Mouse (Mus musculus) brain, adult 2 months (tissue): ENCODE results near the gene Gnat1.
A peak's percentile ranks its signal among the peaks of the same experiment; 100 is the strongest.

Experiments used
- DNase-seq: peaks from one replicate; pipeline ENCODE4 v3.0.0; 2011; ENCODE audit warnings: low read depth, low spot score

The Gnat1 gene

GRCm38 (mm10) chr9:107679501-107679900, at the start of gene Gnat1:
Gene Gnat1 (minus strand): TSS chr9:107679712.
- DNase-seq: no peak

- no peak for DNase-seq
Observed at GRCm38 (mm10) chr9:107728919-107729670, 49.6 kb upstream of the Gnat1 start.

DNA sequence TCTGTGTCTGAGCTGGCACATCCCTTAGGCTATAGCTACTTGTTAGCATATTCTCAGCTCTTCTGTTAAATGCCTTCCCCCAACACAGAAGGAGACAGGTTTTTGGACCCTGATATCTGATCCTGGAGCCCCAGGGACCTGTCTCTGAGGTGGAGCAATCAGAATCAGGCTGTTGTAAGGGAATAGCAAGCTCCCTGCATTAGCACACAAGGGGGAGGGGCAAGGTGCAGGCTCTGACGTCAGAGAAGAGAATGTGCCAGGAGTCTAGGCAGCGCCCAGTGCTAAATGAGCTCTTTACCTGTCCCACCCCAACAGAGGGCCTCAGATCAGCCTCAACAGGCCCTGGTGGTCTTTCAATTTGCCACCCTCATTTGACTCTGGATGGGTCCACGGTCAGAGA, 47.5 kb upstream of the Gnat1 start:
- DNase-seq: peak; percentile 54

- DNase-seq: no peak
Observed at GRCm38 (mm10) chr9:107724796-107725195, 45.3 kb upstream of the Gnat1 start.

- no peak for DNase-seq
Observed at GRCm38 (mm10) chr9:107723794-107724531, 44.5 kb upstream of the Gnat1 start.

- DNase-seq: no peak
Observed at GRCm38 (mm10) chr9:107723292-107723691, 43.8 kb upstream of the Gnat1 start.

GRCm38 (mm10) chr9:107718781-107719540, 39.4 kb upstream of the Gnat1 start:
- DNase-seq: no peak

DNA sequence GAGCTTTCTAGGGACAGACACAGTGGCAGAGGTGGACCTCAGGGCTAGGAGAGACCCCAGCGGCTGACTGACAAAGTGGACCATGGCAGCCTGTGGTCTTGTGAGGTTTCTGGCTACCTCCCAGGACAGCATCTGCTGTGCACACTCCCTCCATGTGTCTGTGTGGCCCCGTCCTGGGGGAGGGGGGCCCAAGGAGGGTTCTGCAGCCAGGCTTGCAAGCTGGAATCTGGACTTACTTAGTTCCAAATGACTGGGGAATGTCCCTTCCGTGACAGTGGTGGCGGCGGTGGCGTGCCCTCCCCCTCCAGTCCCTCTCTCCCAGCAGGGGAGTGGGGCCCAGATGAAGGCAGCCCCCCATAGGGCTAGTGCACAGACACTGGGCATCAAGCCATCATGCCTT, 37.4 kb upstream of the Gnat1 start:
- no peak for DNase-seq

DNA sequence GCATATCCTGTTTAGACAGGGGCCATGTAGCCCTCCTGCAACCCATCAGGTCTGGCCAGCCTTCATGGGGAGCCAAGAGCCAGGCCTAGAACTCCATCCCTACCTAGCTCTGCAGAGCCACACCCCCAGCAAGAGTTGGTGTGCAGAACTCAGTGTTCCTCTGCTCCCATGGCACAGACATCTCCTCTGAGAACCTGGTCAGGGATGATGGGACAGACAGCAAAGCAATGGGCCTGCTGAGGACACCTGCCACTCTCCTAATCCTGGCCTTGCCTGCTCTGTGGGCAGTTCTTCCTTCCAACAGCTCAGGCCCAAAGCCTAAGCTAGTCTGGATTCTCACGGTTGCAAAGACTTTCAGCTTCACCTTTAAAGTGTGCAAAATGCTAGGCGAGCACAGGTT, 36.1 kb upstream of the Gnat1 start:
- no peak for DNase-seq

DNA sequence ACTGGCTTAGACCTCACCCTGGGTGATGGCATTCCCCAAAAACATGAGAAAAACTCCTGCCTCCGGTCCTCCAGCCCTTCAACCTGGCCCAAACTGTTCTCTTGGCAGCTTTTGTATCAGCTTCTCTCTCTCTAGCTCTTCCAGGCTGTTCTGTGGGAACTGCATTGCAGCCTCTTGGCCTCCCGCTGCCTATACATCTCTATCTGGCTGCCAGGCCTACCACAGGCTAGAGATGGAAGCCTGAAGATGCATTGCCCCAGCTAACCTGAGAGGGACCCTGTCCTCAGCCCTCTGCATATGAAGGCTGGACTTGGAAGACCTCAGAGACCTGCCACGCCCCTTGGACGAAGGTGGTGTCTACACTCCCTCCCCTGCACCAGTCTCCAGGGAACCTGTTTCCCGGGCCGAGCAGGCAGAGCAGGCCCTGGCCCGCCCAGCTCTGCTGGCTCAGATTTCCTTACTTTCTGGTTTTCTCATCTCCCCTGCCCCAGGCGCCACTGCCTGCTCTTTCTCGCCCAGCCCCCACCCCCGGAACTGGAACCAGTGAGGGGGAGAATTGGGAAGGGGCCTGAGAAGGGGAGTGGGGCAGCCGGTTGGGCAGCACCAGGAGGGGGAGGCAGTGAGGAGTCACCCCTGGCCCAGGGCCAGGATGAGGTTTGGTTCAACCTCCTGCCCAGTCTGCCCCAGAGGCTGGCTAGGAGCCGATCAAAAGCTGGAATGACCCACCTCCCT, 34.9 kb upstream of the Gnat1 start:
- peak; percentile 57 for DNase-seq

GRCm38 (mm10) chr9:107709697-107710483, 30.4 kb upstream of the Gnat1 start, which contains the start of gene Sema3f:
Gene Sema3f (minus strand): TSS chr9:107710475.
- DNase-seq: peak; percentile 88

- no peak for DNase-seq
Observed at GRCm38 (mm10) chr9:107709096-107709696, 29.7 kb upstream of the Gnat1 start.

GRCm38 (mm10) chr9:107708439-107709095, 29.1 kb upstream of the Gnat1 start:
- no peak for DNase-seq

- DNase-seq: peak; percentile 50
Observed at GRCm38 (mm10) chr9:107707701-107708438, 28.4 kb upstream of the Gnat1 start.

GRCm38 (mm10) chr9:107706781-107707211, 27.3 kb upstream of the Gnat1 start:
- no peak for DNase-seq

DNA sequence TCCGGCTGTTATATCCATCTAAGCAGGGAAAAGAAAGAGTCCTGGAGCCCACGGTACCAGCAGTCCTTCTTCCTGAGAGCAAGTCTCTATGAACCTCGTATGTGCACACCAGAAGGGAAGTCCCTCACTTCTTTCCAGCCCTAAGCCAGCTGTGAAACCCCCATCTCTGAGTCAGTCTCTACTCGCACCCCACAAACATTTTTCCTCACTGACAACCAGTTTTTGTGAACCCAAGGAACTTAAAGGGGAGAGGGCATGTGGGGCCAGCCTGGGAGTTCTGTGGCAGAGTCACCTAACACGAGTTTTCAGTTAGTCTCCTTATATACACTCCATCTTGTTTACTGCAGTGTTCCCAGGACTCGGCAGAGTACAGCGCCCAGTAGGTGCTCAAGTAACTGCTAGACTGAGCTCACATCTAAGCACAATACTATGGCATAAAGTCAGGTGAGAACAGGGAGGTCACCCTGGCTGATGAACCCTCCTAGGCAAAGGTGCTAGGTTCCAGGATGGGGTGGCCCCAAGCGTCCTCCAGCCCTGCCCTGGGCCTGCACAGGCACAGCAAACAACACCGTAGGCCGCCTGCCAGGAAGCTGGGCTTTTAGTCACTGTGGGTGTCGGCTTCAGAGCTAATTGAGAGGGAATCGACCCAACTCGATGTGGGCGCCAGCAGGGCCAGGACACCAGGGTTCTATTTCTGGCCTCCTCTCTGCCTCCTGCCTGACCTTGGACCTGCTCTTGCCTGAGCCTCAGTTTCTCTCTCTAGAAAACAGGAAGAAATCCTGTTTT, 24.0 kb upstream of the Gnat1 start:
- no peak for DNase-seq

GRCm38 (mm10) chr9:107702606-107703185, 23.2 kb upstream of the Gnat1 start:
- no peak for DNase-seq

DNA sequence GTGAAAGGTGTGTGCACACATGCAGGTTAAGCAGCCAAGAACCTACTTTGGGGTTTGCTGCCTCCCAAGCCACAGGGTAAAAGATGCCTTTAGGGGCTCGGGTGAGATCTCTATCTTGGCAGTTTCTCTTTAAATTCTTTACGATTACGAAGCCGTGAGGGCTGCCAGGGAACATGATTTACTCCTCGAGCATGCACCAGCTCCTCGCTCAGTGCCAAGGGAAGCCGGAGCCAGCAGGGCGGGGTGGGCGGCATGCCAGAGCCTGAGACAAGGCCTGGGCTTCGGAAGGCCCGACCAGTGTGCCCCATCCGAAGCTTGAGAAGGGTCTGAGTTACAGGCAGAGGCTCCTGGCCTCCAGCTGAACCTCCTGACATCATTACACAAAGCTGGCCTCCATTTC, 22.1 kb upstream of the Gnat1 start:
- peak; percentile 89 for DNase-seq
